Mouse (Mus musculus) adrenal gland, adult (tissue): ENCODE results near the gene Fam227a.
A peak's percentile ranks its signal among the peaks of the same experiment; 100 is the strongest.

Experiments used
- DNase-seq, 2 experiments: peaks; one replicate each; pipeline ENCODE4 v3.0.0; 2022 to 2023; ENCODE audit warnings: low spot score in 1 of 2; ENCODE audit not compliant: inconsistent age in 2 of 2

Gene Fam227a

DNA sequence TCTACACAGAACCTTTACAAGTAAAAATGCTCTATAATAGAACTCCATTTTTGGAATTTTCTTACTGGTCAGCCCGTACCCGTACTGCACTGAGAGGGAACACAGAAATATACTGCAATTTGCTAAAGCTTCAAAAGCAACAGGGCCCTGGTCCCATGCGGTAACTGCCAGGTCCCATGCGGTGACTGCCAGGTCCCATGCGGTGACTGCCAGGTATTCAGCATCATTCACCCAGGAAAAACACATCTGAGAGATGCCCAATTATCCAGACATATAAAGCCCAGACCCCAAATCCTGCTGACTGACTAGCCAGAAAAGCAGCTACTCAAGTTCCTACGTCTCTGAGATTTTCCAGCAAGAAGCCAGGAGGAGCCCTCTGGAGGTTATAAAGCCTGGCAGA is 25.9 kb upstream of the Fam227a start:
- DNase-seq = peak in 1 of 2 experiments; percentile 37

DNA sequence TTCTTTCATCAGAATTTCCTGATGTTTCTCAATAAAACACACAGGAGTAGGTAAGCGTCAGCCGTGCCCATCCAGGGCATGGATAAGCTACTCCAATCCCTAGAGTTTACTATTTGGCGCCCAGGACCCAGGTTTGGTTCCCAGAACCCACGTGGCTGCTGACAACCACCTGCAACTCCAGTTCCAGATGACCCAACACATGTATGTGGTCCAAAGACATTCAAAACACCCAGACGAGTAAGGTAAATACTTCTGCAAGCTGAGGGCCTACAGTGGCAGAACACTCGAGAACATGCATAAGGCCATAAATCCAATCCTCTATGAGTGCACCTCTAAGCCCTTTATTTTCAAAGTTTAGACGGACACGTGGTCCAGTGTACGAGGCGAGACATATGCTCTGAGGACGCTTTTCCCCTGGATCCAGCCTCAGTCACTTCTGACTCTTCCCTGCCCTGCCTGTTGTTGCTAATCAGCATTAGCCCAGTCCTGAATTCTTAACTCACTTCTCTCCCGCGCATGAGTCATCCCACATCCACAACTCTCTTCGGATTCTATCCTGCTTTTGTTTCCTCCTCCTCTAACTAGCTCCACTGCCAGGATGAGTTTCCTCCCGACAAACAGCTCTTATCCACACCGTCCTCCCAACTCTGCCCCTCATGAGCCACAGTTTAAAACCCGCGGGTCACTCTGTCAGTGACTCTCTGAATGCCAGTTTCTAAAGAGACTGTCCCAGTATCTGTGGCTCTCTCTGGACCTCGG is 25.1 kb upstream of the Fam227a start:
- DNase-seq = peak; percentile 49 to 76

DNA sequence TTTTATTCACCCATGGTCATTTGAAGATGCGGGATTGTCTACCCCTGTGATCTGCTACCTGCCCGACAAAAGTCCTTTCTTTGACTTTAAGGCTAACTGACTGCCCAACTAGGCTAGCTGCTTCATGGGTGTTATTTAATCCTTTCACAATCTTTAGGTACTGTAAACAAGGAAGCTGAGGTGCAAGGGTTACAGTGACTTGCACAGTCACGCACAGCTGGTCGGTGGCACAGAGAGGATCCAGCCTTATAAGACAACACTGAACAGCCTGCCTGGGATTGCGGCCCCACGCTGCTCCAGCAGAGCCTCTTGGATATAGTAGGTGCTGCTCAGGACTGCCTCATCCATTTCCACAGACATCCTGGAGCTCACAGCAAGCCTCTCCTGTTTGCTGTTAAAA is 24.4 kb upstream of the Fam227a start:
- no peak for DNase-seq

DNA sequence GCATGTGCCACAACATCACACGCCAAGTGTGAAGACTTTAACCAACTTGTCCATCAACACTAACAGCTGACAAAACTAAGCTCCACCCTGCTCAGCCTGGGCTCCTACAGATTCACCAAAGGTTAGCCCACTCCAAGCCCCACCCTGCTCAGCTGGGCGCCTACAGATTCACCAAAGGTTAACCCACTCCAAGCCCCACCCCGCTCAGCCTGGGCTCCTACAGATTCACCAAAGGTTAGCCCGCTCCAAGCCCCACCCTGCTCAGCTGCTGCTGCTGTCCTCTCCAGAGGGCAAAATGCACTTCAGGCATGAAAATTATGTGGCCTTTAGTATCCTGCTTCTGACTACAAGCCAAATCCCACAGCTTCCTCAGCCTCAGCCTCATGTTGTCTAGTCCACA is 23.2 kb upstream of the Fam227a start:
- DNase-seq = no peak

DNA sequence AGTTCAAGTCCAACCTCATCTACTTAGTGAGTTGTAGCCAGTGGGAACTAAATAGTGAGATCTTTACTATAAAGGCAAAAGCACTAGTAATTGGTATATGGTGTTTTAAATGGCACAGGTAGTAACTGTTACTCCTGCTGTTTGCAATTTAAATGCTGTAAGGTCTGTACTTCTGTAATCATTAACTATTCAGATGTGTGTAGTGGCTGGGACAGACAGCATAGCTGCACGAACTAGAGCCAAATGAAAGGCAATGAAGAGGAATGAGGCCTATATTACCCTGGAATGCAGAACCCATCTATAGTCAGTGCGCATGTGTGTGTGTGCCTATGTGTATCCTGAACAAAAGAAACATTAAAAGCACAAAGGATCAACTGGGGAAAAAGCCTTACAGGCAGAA is 19.2 kb upstream of the Fam227a start:
- DNase-seq = no peak

DNA sequence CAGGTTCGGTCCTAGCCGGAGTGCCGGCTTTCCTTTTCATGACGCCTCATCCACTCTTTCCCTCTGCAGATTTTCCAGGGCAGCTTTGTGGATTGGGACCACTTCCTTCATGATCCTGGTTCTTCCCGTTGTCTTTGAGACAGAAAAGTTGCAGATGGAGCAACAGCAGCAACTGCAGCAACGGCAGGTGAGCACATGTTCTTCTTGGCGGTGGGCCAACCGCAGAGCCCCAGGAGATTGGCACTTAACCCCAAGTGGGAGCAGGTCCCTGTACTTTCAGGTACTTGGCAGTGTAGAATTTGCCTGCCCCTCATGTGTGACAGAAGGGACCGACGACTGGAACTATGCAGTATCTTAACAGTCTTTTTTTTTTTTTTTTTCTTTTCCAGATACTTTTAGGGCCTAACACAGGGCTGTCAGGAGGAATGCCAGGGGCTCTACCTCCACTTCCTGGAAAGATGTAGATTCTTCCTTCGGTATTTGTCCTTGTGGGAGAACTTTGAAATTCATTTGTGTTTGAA is 13.1 kb upstream of the Fam227a start:
- peak in 1 of 2 experiments; percentile 46 for DNase-seq

DNA sequence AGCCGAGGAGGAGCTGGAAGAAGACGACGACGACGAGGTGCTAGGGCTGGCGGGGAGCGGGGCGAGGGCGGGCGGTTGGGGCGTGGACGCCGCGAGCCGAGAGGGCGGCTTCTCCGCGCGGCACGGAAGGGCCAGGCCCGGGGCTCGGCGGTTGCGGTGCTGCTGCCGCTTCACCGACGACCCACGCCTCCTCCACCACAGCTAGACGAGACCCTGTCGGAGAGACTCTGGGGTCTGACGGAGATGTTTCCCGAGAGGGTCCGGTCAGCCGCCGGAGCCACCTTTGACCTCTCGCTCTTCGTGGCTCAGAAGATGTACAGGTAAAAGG is 12.2 kb upstream of the Fam227a start:
- DNase-seq = no peak

DNA sequence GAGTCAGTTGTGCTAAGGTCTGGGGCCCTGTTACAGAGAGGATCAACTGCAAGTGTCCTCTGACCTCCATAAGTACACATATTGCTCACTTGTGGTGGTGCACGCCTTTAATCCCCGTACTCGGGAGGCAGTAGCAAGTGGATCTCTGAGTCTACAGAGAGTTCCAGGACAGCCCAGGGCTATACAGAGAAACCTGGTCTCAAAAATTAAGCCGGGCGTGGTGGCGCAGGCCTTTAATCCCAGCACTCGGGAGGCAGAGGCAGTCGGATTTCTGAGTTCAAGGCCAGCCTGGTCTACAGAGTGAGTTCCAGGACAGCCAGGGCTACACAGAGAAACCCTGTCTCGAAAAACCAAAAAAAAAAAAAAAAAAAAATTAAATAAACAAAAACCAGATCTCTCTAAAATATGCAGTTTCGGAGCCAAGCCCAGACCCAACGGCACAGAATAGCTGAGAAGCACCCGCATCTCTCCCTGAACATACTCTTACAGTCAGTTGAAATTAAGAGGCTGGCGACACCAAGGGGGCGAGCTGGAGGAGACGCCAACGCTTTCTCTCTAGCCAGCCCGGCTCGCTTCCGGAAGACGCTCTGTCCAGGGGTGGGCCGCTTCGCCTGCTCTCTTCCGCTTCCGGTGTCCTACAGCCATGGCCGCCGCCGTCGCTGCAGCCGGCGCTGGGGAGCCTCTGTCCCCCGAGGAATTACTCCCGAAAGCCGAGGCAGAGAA is 11.7 kb upstream of the Fam227a start, which contains the start of gene Tomm22:
Tomm22 (plus strand) TSS at position 613 of the 723 bp plus-strand sequence.
- DNase-seq = peak; percentile 92 to 96

DNA sequence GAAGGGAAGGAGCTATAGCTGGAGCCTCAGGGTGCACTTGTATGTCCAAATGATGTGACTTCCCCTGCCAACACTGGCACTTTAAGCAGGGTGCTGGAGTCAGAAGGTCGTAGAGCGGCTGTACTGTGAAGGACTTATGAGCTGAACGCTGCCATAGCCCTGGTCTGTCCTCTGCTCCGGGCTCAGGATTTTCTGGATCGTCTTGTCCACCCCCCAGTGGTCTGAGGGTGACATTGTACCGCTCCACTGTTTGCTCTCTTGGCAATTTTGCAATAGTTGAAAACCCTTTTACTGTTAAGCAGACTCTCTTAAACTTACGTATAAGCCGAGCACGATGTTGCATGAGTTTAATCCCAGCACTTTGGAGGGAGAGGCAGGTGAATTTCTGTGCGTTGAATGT is 10.4 kb upstream of the Fam227a start:
- DNase-seq = peak in 1 of 2 experiments; percentile 55

DNA sequence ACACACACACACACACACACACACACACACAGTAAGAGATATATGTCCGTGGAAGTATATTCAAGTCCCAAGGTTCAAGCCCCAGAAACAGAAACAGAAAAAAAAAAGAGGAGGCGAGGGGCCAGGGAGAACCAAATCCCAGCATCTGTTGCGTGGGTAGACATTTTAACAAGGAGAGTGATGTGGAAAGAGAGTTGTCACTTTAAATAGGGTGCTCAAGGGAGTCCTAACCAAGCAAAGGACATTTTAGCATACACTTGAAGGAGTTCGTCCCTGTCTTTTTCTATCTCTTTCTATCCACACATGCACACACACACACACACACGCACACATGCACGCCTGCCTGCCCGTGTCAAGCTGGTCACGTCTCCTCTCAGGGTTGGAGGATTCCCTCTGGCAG is 5.9 kb upstream of the Fam227a start:
- DNase-seq = no peak

DNA sequence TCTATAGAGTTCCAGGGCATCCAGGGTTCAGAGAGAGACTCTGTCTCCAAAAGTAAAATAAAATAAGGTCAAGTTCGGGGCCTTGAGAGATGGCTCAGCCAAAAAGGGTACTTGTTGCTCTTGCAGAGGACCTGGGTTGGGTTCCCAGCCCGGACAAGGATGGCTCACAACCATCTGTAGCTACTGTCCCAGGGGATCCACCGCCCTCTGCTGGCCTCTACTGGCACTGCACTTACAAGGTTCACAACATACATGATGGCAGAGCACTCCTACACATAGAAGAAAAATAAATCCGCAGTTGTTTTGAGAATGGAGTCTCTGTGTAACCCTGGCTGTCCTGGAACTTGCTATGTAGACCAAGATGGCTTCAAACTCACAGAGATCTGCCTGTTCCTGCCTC is 3.1 kb upstream of the Fam227a start:
- DNase-seq = peak in 1 of 2 experiments; percentile 61

DNA sequence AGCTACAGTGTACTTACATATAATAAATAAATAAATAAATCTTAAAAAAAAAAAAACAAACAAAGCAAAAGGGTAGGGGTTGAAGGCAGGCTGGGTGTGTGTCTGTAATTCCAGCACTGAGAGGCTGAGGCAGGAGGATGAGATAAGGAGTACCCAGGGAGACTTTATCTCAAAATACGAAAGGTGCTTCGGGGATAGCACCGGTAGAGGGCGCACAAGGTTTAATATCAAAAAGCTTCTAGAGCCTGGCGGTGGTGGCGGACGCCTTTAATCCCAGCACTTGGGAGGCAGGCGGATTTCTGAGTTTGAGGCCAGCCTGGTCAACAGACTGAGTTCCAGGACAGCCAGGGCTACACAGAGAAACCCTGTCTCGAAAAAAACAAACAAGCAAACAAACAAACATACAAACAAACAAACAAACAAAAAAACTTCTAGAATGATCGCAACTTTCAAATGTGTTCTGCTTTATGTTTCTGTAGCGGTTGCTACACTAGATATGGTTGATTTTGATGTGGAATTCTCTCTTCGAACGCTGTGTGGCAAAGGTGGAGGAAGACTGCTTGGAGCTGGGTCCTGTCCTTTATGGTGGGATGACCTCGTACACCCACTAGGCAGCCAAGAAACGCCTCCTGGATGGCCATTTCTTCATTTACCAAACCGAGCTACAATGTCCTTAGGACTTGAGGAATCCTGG is 772 bp downstream of the Fam227a start:
- DNase-seq = peak; percentile 81 to 94

DNA sequence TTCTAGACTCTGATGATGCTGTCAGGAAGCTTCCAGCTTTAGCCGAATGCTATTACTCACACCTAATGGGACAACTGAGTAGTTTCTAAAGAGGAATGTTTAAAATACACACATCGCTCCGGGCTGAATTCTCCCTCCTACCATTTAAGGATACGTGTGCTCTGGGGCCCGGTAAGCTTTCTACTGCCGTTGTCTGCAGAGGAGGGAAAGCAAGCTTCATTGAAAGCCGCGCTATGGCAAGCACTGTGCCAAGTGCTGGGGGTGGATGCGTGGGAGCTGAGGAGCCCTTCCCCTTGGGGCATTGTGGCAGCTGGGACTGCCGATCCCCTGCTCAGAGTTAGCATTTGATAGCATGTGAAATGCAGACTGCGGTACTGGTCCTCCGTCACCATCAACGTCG is 2.3 kb downstream of the Fam227a start:
- no peak for DNase-seq

DNA sequence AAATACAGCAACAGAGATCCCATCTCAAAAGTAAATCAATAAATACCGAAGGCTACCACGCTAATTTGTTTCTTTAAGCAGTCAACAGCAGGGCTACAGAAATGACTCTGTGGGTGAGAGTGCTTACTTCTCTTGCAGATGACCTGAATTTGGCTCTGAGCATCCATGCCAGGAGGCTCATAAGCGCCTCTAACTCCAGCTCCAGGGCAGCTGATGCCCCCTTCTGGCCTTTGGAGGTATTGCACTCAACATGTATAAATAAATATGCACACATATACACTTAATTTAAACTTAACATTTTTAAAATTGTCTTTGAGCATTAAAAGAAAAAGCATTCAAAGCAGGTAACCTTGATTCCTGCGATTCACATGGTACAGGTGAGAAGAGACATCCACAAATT is 7.3 kb downstream of the Fam227a start:
- DNase-seq = peak in 1 of 2 experiments; percentile 52

DNA sequence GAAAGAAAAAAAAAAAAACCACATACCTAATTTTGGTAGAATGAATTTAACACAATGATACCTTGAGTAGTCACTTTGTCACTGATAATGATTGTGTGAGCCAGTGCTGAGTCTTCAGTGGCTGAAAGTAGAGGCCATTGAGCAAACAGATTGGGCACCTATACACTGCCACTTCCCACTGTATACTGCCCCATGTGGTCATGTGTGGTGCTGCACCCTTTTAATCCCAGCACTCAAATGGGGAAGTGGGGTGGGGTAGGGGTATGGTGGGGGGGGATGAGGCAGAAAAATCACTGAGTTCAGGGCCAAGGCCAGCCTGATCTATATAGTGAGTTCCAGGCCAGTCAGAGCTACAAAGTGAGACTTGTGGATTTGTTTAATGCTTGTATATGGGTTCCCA is 8.2 kb downstream of the Fam227a start:
- DNase-seq = peak in 1 of 2 experiments; percentile 76

DNA sequence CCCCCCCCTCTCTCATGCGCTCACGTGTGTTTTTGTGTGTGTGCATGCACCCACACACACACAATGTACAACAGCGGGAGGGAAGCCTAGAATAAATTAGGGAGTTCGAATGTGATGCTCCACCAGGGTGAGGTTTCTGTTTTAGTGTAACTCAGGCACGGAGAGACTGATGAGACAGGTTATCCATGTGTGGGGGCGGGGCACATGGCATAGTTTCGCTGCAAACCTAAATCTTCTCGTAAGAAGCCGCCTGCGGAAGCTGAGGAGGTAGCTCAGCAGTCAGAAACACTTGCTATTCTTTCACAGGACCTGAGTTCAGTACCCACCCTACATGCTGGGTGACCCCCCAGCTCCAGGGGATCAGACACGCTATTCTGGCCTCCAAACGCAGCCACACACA is 10.6 kb downstream of the Fam227a start:
- no peak for DNase-seq

DNA sequence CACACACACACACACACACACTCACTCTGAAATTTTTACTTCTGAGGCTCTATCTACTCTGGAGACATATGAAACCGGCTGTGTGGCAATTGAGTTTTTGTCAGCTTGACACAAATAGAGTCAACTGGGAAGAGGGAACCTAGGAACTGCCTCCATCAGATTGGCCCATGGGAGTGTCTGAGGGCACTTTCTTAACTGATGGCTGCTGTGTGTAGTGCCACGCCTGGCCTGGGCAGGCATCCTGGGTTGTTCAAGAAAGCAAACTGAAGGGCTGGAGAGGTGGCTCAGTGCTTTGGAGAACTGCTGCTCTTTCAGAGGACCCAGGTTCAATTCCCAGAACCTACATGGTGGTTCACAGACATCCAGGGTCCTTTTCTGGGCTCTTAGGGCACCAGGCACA is 13.3 kb downstream of the Fam227a start:
- DNase-seq = no peak

DNA sequence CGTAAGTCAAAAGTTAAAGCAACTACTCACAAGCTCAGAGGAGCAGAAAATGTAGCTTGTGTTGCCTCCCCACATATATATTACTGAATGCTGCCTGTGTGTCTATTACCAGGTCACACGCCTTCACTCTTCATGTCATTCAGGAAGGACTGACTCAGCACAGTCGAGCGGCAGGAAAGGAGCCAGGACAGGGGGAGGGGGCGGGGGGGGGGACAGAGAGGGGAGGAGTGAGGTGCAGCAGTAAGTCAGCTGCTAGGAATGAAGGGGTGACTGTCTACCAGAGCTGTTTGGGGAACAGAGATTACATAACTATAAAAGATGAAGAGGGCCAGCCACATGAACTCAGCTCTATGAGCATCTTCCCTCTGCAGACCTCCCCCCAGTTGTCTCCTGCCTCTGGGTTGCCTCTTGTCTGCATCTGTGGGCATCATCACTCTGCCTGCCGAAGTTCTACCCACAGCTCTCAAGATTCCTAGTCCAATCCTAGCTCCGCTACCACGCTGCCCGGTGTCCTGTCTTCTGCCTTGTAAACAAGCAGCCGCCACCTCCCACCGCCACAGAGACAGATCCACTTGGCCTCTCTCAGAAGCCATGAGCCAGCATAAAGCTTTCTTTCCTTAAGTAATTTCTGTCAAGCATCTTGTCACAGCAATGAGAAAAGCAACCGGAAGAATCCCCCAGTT is 17.5 kb downstream of the Fam227a start:
- DNase-seq = no peak

DNA sequence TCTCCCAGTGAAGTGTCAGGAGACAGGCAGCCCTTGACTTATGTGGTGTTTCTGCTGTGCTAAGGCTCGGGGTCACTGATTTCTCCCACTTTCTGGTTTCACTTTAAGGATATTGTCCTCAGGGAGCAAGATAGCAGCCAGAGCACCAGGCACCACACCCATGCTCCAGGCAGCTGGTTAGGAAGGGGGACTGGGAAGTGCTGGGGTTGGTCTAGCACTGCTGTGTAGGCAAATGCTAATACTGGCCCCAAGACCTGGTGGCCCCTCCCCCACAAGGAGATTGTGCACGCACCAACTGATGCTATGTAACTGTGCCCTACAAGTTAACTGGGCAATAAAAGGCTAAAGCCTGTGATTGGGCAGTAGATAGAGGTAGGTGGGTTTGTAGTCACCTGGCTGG is 28.3 kb downstream of the Fam227a start:
- DNase-seq = no peak

DNA sequence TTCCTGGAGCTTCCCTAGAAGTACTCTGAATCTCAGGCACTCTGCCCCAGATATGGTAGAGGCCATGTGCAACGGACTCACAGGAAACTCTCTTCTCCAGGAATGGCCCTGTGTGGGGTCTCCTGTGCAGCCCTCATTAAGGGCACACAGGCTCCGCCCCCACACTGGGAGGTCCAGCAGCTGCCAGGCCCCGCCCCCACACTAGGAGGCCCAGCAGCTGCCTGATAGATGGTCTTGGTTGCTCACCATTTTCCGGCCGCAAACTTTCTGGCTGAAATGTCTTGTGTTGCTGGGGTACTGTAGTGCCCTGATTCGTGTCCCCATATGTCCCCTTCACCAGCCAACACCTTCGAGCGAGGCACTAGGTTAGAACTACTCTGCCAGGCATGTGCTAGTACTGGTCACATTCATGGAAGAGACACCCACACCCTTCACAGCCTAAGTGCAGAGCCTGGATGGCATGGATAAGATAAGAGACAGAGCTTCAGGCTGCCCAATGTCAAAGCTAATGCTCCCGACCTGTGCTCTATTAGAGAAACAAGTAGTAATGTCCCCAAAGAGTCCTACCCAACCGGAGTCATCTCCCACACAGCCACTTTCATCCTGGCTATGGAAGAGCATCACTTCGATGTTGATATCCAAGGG is 38.9 kb downstream of the Fam227a start:
- DNase-seq = no peak

DNA sequence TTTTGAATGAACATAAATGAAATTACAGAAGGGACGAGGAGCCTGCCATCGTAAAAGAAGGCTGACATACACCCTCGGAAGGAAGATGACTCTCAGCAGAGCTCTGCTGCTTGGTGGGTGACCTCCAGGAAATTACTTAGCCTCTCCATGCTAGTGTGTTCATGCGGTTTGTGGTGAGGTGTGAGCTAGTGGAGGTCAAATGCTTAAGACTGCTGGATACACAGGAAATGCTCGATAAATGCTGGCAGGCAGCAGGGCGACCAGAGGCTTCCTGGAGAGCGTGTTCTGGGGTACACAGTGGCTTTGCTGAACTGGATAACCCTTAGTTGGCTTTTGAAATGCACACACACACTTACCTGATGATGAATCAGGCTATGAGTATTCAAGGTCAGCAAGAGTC is 40.3 kb downstream of the Fam227a start:
- DNase-seq = no peak
